Mouse (Mus musculus): ENCODE data around the gene Ly6g6c. TPM values are rescaled to one million over a fixed set of nuclear protein-coding genes. Genes with fewer than 3 reads are reported as not detected.
A peak's percentile ranks its signal among the peaks of the same experiment; 100 is the strongest.

Gene Ly6g6c
- polyA plus RNA-seq, 1 experiment, result 1.6 TPM

GRCm38 (mm10) chr17:35077285-35077684 is 12.1 kb downstream of the Ly6g6c start:
- no peak overlapping the region for H3K27ac ChIP-seq (ENCODE audit: control insufficient read depth, insufficient read depth, low read depth, low read length, poor library complexity)
- 11% methylated on average over 2 of the region's 2 CpGs for WGBS
- no peak for TF ChIP-seq POLR2A (IDR thresholded peaks at IDR 0.05; ENCODE audit: borderline replicate concordance, control insufficient read depth, low read depth, low read length)
- TF ChIP-seq CTCF (IDR thresholded peaks at IDR 0.05; ENCODE audit: control insufficient read depth, insufficient read depth, low read length), result no peak
- peaks cover 5% of the 10 kb centered on the region; the same call in 1 of the 2 replicates for H3K4me1 ChIP-seq (ENCODE audit: control insufficient read depth, insufficient read depth, low read length)
- no peak overlapping the region for H3K4me3 ChIP-seq (replicated peaks; ENCODE audit: control insufficient read depth, low read depth, low read length)

GRCm38 (mm10) chr17:35077786-35078233 is 12.6 kb downstream of the Ly6g6c start, which contains the start of gene Ly6g6d:
TSS of gene Ly6g6d (minus strand) at chr17:35078065.
- H3K27ac ChIP-seq (ENCODE audit: control insufficient read depth, insufficient read depth, low read depth, low read length, poor library complexity), result no peak within 1 kb of the TSS
- H3K4me1 ChIP-seq (ENCODE audit: control insufficient read depth, insufficient read depth, low read length), result peaks cover 5% of the 10 kb centered on the region; the same call in 1 of the 2 replicates
- peak within 1 kb of the TSS; percentile 4 for H3K4me3 ChIP-seq (replicated peaks; ENCODE audit: control insufficient read depth, low read depth, low read length)
- TF ChIP-seq CTCF (IDR thresholded peaks at IDR 0.05; ENCODE audit: control insufficient read depth, insufficient read depth, low read length) (peak; percentile 60), POLR2A (IDR thresholded peaks at IDR 0.05; ENCODE audit: borderline replicate concordance, control insufficient read depth, low read depth, low read length) (0 out of 2 replicates have a peak, but pooled peaks have one; percentile 27)
- WGBS, result 4% methylated on average over 14 of the region's 14 CpGs

GRCm38 (mm10) chr17:35079778-35080177 is 14.6 kb downstream of the Ly6g6c start:
- no peak overlapping the region for H3K4me3 ChIP-seq (replicated peaks; ENCODE audit: control insufficient read depth, low read depth, low read length)
- WGBS, result 39% methylated on average over 9 of the region's 9 CpGs
- H3K27ac ChIP-seq (ENCODE audit: control insufficient read depth, insufficient read depth, low read depth, low read length, poor library complexity), result peak overlapping the region; percentile 50; the same call in 1 of the 2 replicates
- TF ChIP-seq CTCF (IDR thresholded peaks at IDR 0.05; ENCODE audit: control insufficient read depth, insufficient read depth, low read length), result peak; percentile 12; the same call in 1 of the 2 replicates
- TF ChIP-seq POLR2A (IDR thresholded peaks at IDR 0.05; ENCODE audit: borderline replicate concordance, control insufficient read depth, low read depth, low read length), result no peak
- H3K4me1 ChIP-seq (ENCODE audit: control insufficient read depth, insufficient read depth, low read length), result peaks cover 5% of the 10 kb centered on the region; the same call in 1 of the 2 replicates

- Histone ChIP-seq H3K4me3 (replicated peaks; ENCODE audit: control insufficient read depth, low read depth, low read length) (no peak overlapping the region), H3K27ac (ENCODE audit: control insufficient read depth, insufficient read depth, low read depth, low read length, poor library complexity) (peak overlapping the region; percentile 2; the same call in 1 of the 2 replicates), H3K4me1 (ENCODE audit: control insufficient read depth, insufficient read depth, low read length) (peaks cover 5% of the 10 kb centered on the region; the same call in 1 of the 2 replicates)
- WGBS, result 51% methylated on average over 6 of the region's 6 CpGs
- TF ChIP-seq CTCF (IDR thresholded peaks at IDR 0.05; ENCODE audit: control insufficient read depth, insufficient read depth, low read length) (no peak), POLR2A (IDR thresholded peaks at IDR 0.05; ENCODE audit: borderline replicate concordance, control insufficient read depth, low read depth, low read length) (no peak)
These were observed 15.1 kb downstream of the Ly6g6c start for GRCm38 (mm10) chr17:35080248-35080647.

- Histone ChIP-seq H3K27ac (ENCODE audit: control insufficient read depth, insufficient read depth, low read depth, low read length, poor library complexity) (no peak overlapping the region), H3K4me1 (ENCODE audit: control insufficient read depth, insufficient read depth, low read length) (peaks cover 5% of the 10 kb centered on the region; the same call in 1 of the 2 replicates), H3K4me3 (replicated peaks; ENCODE audit: control insufficient read depth, low read depth, low read length) (no peak overlapping the region)
- TF ChIP-seq CTCF (IDR thresholded peaks at IDR 0.05; ENCODE audit: control insufficient read depth, insufficient read depth, low read length) (no peak), POLR2A (IDR thresholded peaks at IDR 0.05; ENCODE audit: borderline replicate concordance, control insufficient read depth, low read depth, low read length) (no peak)
- WGBS, result 86% methylated on average over 4 of the region's 4 CpGs
These were observed 15.5 kb downstream of the Ly6g6c start for GRCm38 (mm10) chr17:35080710-35081109.

- 91% methylated on average over 16 of the region's 16 CpGs for WGBS
- no peak overlapping the region for H3K4me3 ChIP-seq (replicated peaks; ENCODE audit: control insufficient read depth, low read depth, low read length)
- TF ChIP-seq CTCF (IDR thresholded peaks at IDR 0.05; ENCODE audit: control insufficient read depth, insufficient read depth, low read length) (no peak), POLR2A (IDR thresholded peaks at IDR 0.05; ENCODE audit: borderline replicate concordance, control insufficient read depth, low read depth, low read length) (no peak)
- H3K4me1 ChIP-seq (ENCODE audit: control insufficient read depth, insufficient read depth, low read length), result peaks cover 1% of the 10 kb centered on the region; the same call in 1 of the 2 replicates
- no peak overlapping the region for H3K27ac ChIP-seq (ENCODE audit: control insufficient read depth, insufficient read depth, low read depth, low read length, poor library complexity)
These were observed 17.8 kb downstream of the Ly6g6c start for GRCm38 (mm10) chr17:35082841-35083576.

- TF ChIP-seq POLR2A (IDR thresholded peaks at IDR 0.05; ENCODE audit: borderline replicate concordance, control insufficient read depth, low read depth, low read length) (no peak), CTCF (IDR thresholded peaks at IDR 0.05; ENCODE audit: control insufficient read depth, insufficient read depth, low read length) (no peak)
- Histone ChIP-seq H3K27ac (ENCODE audit: control insufficient read depth, insufficient read depth, low read depth, low read length, poor library complexity) (no peak overlapping the region), H3K4me1 (ENCODE audit: control insufficient read depth, insufficient read depth, low read length) (no peaks in the 10 kb centered on the region; the same call in none of the 2 replicates), H3K4me3 (replicated peaks; ENCODE audit: control insufficient read depth, low read depth, low read length) (no peak overlapping the region)
- WGBS, result 57% methylated on average over 3 of the region's 3 CpGs
These were observed 18.8 kb downstream of the Ly6g6c start for GRCm38 (mm10) chr17:35083929-35084497.
